Mouse (Mus musculus) lung, embryonic 15.5 days (tissue): ENCODE measurements around the gene Chil1. TPM values are rescaled to one million over a fixed set of nuclear protein-coding genes. Genes with fewer than 3 reads are reported as not detected.

Experiments used
- ATAC-seq: fragments of 200-750 bp; cut with Nextera tagmentation; 2 replicates; pipeline ENCODE4 v1.8.0; 2017; ENCODE audit warnings: moderate number of reproducible peaks, borderline replicate concordance; ENCODE audit not compliant: low FRiP score, low TSS enrichment; ENCODE audit errors: extremely low read depth
- H3K27ac ChIP-seq: fragments of 300-500 bp; sonication (generic); 2 replicates; pipeline ENCODE4 v1.5.1; 2015; ENCODE audit warnings: moderate library complexity, mild to moderate bottlenecking, inconsistent platforms
- H3K27me3 ChIP-seq: fragments of 300-500 bp; sonication (generic); 2 replicates; pipeline ENCODE4 v1.6.1; 2015; ENCODE audit warnings: inconsistent platforms
- H3K36me3 ChIP-seq: fragments of 300-500 bp; sonication (generic); 2 replicates; pipeline ENCODE4 v1.6.1; 2015; ENCODE audit warnings: inconsistent platforms
- H3K4me1 ChIP-seq: fragments of 300-500 bp; sonication (generic); 2 replicates; pipeline ENCODE4 v1.6.1; 2015; ENCODE audit warnings: inconsistent platforms
- H3K4me2 ChIP-seq: fragments of 300-500 bp; sonication (generic); 2 replicates; pipeline ENCODE4 v1.6.1; 2015; ENCODE audit warnings: inconsistent platforms, mild to moderate bottlenecking, moderate library complexity
- H3K4me3 ChIP-seq: fragments of 300-500 bp; sonication (generic); 2 replicates; pipeline ENCODE4 v1.5.1; 2015; ENCODE audit warnings: mild to moderate bottlenecking, inconsistent platforms
- H3K9ac ChIP-seq: fragments of 300-500 bp; sonication (generic); 2 replicates; pipeline ENCODE4 v1.6.1; 2015; ENCODE audit warnings: inconsistent platforms
- H3K9me3 ChIP-seq: fragments of 300-500 bp; sonication (generic); 2 replicates; pipeline ENCODE4 v1.6.1; 2016; ENCODE audit warnings: inconsistent platforms
- WGBS: fragments of 180-500 bp; shearing (Covaris S2); methylation state at CpG from one replicate; pipeline ENCODE4 v1.1.7; 2015; 5-methylcytosine and 5-hydroxymethylcytosine counted together
- polyA plus RNA-seq: library from polyadenylated mRNA; unstranded; fragments of >200 nt; fragmentation: Nextera tagmentation; extraction: Ambion mirVana; gene quantifications from 2 replicates; pipeline ENCODE4 v1.2.1, GENCODE M21; 2015

Gene Chil1
- polyA plus RNA-seq, 1 experiment from 2014 or later, result 1.1 TPM

DNA sequence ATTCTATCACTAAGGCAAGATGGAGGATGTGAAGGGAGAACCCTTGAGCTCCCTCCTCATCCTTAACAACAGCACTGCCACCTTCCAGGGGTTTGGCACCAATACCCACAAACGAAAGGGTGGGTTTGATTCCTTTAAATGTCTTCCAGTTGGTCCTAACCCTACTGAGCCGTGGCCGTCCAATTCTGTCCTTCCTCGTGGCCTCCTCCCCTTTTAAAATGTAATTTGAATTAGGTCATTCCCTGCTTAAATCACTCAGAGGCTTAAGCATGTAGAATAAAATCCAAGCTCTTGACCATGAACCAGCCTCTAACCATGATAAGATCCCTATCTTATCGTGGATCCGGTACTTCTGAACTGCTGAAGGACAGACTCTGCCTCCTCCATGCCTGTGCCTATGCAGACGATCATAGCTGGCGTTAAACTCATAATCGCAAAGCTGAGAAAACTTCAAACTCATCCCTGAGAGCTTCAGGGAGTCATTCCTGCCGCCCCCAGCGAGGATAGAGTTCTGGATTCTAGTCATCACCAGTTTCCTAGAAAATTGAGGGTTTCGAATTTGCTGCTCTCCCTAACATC lies 42.8 kb downstream of the Chil1 start:
- Histone ChIP-seq H3K9me3 (no peaks in the 10 kb centered on the region), H3K4me2 (no peak overlapping the region), H3K27me3 (no peaks in the 10 kb centered on the region), H3K4me3 (no peak overlapping the region), H3K36me3 (no peaks in the 10 kb centered on the region), H3K9ac (no peak overlapping the region), H3K4me1 (peaks cover 7% of the 10 kb centered on the region; the same call in 1 of the 2 replicates), H3K27ac (no peak overlapping the region)
- 68% methylated on average over 12 of the region's 12 CpGs for WGBS
- ATAC-seq, result no peak

DNA sequence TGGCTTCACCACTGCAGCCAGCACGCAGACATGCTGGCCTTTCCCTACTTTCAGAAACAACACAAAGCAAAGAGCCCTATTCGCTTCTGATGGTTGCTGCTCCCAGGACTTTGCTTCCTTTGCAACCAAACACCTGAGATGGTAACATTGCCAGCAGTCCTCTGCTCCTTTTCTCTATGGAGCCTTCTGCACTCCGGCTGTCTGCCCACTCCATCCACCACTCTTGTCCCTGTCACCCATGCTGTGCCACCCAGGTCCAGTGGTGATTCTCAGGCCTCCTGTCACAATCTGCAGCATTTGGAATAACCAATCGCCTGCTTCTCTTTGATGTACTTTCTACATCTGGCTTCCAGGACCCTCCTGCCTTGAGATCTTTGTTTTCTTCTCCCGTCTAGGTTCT lies 43.4 kb downstream of the Chil1 start:
- Histone ChIP-seq H3K9me3 (no peaks in the 10 kb centered on the region), H3K36me3 (no peaks in the 10 kb centered on the region), H3K9ac (no peak overlapping the region), H3K4me1 (peaks cover 7% of the 10 kb centered on the region; the same call in 1 of the 2 replicates), H3K4me2 (no peak overlapping the region), H3K27ac (no peak overlapping the region), H3K27me3 (no peaks in the 10 kb centered on the region), H3K4me3 (no peak overlapping the region)
- WGBS, result 88% methylated on average over 5 of the region's 5 CpGs
- no peak for ATAC-seq

DNA sequence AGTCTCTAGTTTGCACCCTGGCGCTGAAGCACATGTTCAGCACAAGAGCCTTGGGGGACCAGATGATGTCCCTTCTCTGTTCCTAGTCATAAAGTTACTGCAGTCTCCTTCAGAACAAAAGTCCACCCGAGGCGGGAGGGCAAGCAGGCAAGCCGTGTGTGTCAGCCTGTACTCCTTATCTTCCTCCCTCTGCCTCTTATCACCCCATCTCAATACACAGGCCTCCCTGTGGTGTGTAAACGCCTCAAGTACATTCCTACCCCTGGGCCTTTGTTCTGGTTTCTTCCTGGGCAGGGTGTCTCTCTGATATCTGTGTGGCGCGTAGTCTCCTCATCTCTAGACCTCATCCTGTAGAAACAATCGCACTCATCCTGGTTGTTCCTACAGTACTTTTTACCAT lies 44.8 kb downstream of the Chil1 start:
- Histone ChIP-seq H3K27me3 (no peaks in the 10 kb centered on the region), H3K36me3 (no peaks in the 10 kb centered on the region), H3K4me3 (no peak overlapping the region), H3K4me2 (no peak overlapping the region), H3K9me3 (no peaks in the 10 kb centered on the region), H3K4me1 (peaks cover 7% of the 10 kb centered on the region; the same call in 1 of the 2 replicates), H3K27ac (no peak overlapping the region), H3K9ac (no peak overlapping the region)
- 52% methylated on average over 8 of the region's 8 CpGs for WGBS
- no peak for ATAC-seq

DNA sequence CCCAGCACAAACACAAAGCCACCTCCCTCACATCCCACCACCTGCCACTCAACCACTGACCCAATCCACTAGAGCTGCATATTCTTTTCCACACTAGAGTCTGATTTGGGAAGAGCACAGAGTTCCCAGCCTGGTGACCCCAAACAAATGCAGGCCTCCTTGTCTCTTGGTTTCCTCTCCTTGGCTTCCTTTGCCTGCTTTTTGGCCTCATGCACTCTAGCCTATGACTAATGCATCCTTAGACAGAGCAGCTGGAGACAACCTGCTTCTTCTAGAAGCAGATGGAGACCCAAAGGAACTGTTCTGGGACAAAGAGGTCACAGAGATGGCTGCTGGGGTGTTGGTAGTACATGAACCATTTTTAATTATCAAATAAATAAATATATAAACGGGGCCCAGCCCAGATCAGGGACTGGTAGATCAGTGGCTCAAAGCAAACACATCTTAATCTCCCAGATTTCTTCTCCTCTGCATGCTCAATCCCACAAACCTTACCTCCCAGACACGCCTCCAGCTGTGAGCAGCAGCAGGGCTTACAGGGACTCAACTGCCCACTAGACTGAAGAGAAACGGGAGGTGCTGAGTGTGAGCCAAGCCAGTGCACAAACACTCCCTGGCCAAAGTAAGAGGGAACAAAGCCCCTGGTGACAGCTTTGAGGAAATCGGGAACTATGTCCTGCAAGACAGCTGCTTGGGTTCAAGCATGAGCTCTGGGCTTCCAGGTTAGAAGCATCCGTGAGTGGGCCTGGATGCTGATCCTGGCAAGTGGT lies 48.0 kb downstream of the Chil1 start:
- Histone ChIP-seq H3K9me3 (no peaks in the 10 kb centered on the region), H3K36me3 (no peaks in the 10 kb centered on the region), H3K27me3 (peaks cover 21% of the 10 kb centered on the region), H3K9ac (no peak overlapping the region), H3K27ac (no peak overlapping the region), H3K4me3 (no peak overlapping the region), H3K4me1 (peaks cover 22% of the 10 kb centered on the region), H3K4me2 (no peak overlapping the region)
- ATAC-seq, result no peak
- WGBS, result 58% methylated on average over 5 of the region's 5 CpGs

DNA sequence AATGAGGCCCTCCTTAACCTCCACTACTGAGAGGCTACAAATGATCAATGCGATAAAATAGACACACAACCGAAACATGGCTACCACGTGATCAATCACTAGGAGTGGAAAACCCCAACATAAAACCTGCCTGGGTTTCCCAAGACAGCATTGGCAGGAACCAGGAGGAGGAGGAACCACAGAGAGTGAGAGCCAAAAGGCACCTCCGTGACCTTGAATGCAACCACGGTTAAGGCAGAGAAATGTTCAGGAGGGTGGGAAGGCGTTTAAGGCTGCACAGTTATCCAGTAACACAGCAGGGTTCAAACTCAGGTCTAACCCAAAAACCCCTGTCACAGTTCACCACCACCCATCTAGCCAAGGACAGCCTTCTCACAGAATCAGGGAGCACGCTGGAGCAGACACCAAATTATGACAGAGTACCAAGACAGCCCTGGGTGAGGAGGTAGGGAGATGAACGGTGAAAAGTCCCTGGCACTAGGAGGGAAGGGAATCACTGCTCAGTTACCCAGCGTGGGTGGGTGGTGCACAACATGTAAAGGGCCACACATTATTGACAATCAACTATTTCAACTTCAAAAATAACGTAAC lies 48.8 kb downstream of the Chil1 start:
- Histone ChIP-seq H3K4me2 (no peak overlapping the region), H3K4me1 (peaks cover 30% of the 10 kb centered on the region), H3K36me3 (no peaks in the 10 kb centered on the region), H3K4me3 (no peak overlapping the region), H3K9me3 (no peaks in the 10 kb centered on the region), H3K9ac (no peak overlapping the region), H3K27ac (no peak overlapping the region), H3K27me3 (peaks cover 28% of the 10 kb centered on the region)
- WGBS, result 74% methylated on average over 10 of the region's 10 CpGs
- ATAC-seq, result no peak

DNA sequence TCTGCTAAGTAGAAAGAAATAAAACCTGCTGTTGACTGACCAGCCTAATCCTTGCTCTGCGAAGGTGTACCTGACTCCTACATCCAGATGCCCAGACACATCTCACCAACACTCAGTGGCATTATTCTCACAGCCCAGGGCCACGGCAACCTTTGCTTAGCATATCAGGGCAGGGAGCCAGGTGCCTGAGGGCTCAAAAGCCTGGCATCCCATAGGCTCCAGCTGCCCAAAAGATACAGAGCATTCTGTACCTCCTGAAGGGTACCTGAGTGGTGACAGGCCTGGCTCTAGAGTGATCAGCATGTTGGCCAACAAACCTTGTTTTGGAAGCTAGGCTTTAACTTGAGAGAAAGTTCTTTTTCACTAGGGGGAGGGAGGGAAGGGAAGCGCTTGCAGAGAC lies 49.3 kb downstream of the Chil1 start:
- ATAC-seq, result no peak
- no peak overlapping the region for H3K4me2 ChIP-seq
- 70% methylated on average over 3 of the region's 3 CpGs for WGBS
- H3K36me3 ChIP-seq, result no peaks in the 10 kb centered on the region
- no peak overlapping the region for H3K4me3 ChIP-seq
- no peak overlapping the region for H3K9ac ChIP-seq
- peaks cover 35% of the 10 kb centered on the region for H3K4me1 ChIP-seq
- peaks cover 33% of the 10 kb centered on the region for H3K27me3 ChIP-seq
- no peak overlapping the region for H3K27ac ChIP-seq
- no peaks in the 10 kb centered on the region for H3K9me3 ChIP-seq

DNA sequence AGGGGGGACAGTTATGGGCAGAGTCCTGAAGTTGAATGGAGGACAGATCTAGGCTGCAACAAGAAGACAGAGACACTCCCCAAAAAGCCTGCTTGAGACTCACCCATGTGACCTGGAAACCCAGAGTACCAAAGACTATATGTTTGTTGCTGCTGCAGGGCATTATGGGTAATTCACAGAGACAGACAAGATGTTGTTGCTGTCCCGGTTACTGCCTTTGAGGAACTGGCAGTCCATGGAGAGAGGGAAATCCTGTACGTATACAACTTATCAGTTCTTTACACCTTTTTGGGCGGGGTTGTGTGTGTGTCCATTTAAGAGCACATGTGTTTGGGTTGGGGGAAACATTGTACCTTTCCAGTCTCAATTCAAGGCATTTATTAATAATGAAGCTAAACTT lies 49.7 kb downstream of the Chil1 start:
- no peak for ATAC-seq
- H3K27ac ChIP-seq, result no peak overlapping the region
- H3K4me1 ChIP-seq, result peaks cover 35% of the 10 kb centered on the region
- H3K9me3 ChIP-seq, result no peaks in the 10 kb centered on the region
- no peak overlapping the region for H3K9ac ChIP-seq
- H3K27me3 ChIP-seq, result peaks cover 38% of the 10 kb centered on the region
- H3K4me2 ChIP-seq, result no peak overlapping the region
- H3K4me3 ChIP-seq, result no peak overlapping the region
- no peaks in the 10 kb centered on the region for H3K36me3 ChIP-seq
- 65% methylated on average over 3 of the region's 3 CpGs for WGBS

DNA sequence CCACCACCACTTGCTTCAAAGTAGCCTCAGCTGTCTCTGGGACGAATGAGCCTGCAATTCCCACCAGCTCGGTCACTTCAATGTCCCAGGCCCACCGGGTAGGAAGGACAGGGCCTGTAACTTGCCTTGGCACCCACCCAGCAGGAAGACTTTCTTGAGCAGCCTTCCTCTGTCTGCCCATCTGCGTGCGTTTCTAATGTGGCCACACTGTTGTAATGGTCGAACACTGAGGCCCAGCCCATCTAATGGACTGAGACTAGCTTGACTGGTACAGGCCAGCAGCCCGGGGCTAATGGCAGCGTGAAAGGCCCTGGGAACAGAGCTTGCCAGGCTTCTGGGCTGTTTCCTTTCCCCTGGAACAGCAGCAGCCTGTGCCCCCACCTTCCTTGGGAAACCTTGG lies 50.4 kb downstream of the Chil1 start:
- H3K4me1 ChIP-seq, result peaks cover 35% of the 10 kb centered on the region
- 0 out of 2 replicates have a peak overlapping the region, but pooled peaks have one; percentile 5 for H3K4me2 ChIP-seq

DNA sequence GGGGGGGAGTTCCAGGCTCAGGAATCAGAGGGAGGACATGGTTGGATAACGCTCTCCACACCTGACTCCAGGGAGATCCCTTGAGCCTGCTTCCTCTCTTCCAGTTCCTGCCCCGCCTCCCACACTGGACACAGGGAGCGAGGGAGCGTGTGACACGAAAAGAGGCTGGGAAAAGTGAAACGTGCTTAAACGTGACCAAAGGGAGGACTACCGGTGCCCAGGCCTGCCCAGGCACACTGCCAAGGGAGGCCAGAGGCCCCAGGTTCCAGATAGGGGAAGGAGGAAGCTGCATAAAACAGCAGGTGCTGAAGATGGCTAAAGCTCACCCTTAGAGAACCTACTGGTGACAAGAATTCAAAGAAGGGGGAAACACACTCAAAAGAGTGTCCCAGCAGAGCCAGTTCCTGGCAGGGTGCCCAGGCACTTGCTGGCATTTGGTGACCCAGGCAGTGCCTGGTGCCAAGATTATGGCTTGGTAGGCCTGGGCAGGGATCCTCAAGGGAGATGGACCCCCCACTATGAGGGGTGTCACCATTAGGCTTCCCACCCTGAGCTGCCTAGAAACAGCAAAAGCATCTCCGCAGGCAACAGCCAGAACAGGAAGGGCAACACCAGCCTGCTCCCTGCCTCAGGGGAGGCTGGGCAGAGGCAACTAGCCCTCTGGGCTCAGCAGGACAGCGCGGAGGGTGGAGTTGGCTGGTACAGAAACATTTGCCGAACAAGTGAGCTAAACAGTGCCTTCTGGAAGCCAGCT lies 51.0 kb downstream of the Chil1 start:
- H3K27me3 ChIP-seq, result peaks cover 45% of the 10 kb centered on the region
- ATAC-seq, result peak; percentile 58; the same call in 1 of the 2 replicates
- H3K9me3 ChIP-seq, result no peaks in the 10 kb centered on the region
- H3K9ac ChIP-seq, result no peak overlapping the region
- H3K4me3 ChIP-seq, result no peak overlapping the region
- H3K4me2 ChIP-seq, result peak overlapping the region; percentile 87; the same call in 1 of the 2 replicates
- WGBS, result 39% methylated on average over 12 of the region's 12 CpGs
- H3K36me3 ChIP-seq, result no peaks in the 10 kb centered on the region
- H3K27ac ChIP-seq, result peak overlapping the region; percentile 81
- H3K4me1 ChIP-seq, result peaks cover 35% of the 10 kb centered on the region

More for the DNA sequence above, 50.4 kb downstream of the Chil1 start:
- Histone ChIP-seq H3K9me3 (no peaks in the 10 kb centered on the region), H3K4me3 (no peak overlapping the region), H3K36me3 (no peaks in the 10 kb centered on the region), H3K27me3 (peaks cover 44% of the 10 kb centered on the region), H3K9ac (no peak overlapping the region), H3K27ac (peak overlapping the region; percentile 81)
- WGBS, result 56% methylated on average over 8 of the region's 8 CpGs
- ATAC-seq, result no peak

DNA sequence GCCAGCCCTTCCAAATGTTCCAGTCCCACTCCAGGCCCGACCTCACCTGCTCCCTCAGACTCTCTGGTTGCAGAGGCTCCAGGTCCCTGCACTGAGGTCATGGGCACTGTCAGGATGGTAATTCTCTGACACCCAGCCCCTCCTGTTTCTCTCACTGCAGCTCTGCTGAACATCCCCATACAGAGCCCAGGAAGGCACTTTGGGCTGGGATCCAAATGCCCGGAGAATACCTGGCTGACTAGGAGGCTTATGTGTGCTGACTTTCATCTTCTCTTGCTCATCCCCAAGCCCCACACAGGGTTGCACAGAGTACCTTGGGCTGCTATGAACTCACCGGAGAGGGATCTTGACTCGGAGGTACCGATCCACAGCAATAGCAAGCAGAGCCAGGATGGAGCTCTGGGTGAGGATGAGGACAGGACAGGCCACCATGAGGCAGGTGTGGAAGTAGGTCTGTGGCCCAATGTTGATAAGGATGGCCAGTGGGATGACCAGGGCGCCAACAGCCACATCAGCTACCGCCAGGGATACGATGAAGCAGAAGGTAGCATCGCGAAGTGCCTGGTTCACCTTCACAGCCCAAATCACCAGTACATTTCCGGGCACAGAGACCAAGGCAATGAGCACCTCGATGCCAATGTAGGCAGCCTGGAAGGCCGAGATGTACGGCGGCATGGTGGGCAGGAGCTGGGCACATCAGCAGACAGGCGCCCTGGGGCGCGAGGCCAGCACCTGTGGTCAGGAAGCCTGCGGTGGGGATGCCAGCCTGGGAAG lies 51.9 kb downstream of the Chil1 start:
- Histone ChIP-seq H3K36me3 (no peaks in the 10 kb centered on the region), H3K9ac (no peak overlapping the region; the same call in 1 of the 2 replicates), H3K27me3 (peaks cover 45% of the 10 kb centered on the region), H3K4me1 (peaks cover 35% of the 10 kb centered on the region), H3K27ac (peak overlapping the region; percentile 81; the same call in 1 of the 2 replicates), H3K9me3 (no peaks in the 10 kb centered on the region), H3K4me2 (peak overlapping the region; percentile 87), H3K4me3 (peak overlapping the region; percentile 37)
- 48% methylated on average over 19 of the region's 19 CpGs for WGBS
- 0 out of 2 replicates have a peak, but pooled peaks have one; percentile 2 for ATAC-seq
